Mouse (Mus musculus) monocyte, adult 59 days (primary cell): Measurements from ENCODE around the gene Tmc1. TPM values are rescaled to one million over a fixed set of nuclear protein-coding genes. Genes with fewer than 3 reads are reported as not detected.

Source experiments
- total RNA-seq, 2 experiments: library from RNA; stranded (reverse); gene quantifications; one replicate each; pipeline ENCODE4 v1.2.4; 2023

Tmc1 gene
- not detected for total RNA-seq

GRCm38 (mm10) chr19:20953874-20954273 lies at the start of gene Tmc1:
Gene Tmc1 (minus strand): TSS chr19:20954202.

Other genes with a start within 250 kb of the Tmc1 start
- gene Aldh1a7, start 226.6 kb downstream of the Tmc1 start, total RNA-seq = not detected